Mouse (Mus musculus) embryonic fibroblast, embryonic 13.5 days (primary cell): ENCODE measurements around the gene Nav2.

Experiments used
- CTCF ChIP-seq: IDR thresholded peaks from 2 replicates; pipeline ENCODE4 v1.5.1; 2011; ENCODE audit warnings: mild to moderate bottlenecking, control low read depth, low read length, moderate library complexity, borderline replicate concordance; ENCODE audit not compliant: insufficient read depth
- POLR2A ChIP-seq: IDR thresholded peaks from 2 replicates; pipeline ENCODE4 v1.6.1; 2011; ENCODE audit warnings: low read depth, mild to moderate bottlenecking, control low read depth, low read length, moderate library complexity

DNA sequence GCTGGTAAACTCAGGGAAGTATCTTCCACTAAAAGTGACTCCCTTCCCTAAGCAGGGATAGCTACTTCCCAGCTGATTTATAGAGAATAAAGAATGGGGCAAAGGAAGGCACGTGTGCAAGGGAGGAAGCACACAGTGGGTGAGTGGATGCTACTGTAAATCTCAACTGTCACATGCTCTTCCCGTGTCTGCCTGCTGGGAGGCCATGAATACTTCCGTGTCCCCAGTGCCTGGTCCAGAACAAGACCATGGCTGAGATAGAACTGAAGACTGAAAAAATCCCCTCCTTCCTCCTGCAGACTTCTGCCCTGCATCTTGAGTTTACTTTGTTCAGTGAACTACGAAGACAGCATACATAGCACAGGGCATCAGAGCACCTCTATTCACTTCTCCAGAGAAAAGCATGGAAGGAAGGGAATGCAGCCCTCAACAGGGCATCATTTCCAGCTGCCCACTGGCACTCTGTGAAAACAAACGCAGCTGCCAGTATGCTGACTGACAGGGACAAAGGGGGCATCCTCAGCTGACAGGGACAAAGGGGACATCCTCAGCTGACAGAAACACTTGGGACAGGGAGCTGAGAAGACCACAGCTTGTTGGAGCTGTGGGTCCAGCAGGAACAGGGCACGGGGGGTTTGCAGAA is 138.0 kb downstream of the Nav2 start:
- no peak for TF ChIP-seq CTCF
- TF ChIP-seq POLR2A, result no peak
